Mouse (Mus musculus): ENCODE results near the gene Klc2. TPM values are rescaled to one million over a fixed set of nuclear protein-coding genes. Genes with fewer than 3 reads are reported as not detected.
"Not testable (repeated sequence)": the region's sequence is repeated elsewhere in the genome, so short reads cannot be mapped to it uniquely, and the experiment has no call there.

The Klc2 gene
- 85.6 and 87.8 TPM in 2 replicates for polyA plus RNA-seq (2015; fragmentation: Nextera tagmentation; extraction: Ambion mirVana)

- H3K9ac ChIP-seq (ENCODE audit: low read depth, low read length): peak within 1 kb of the TSS; percentile 92
- H3K4me2 ChIP-seq (ENCODE audit: low read length): peak within 1 kb of the TSS; percentile 92
- H3K27ac ChIP-seq (ENCODE audit: low read depth, low read length): peak within 1 kb of the TSS; percentile 97
- H3K9me3 ChIP-seq (ENCODE audit: control insufficient read depth, low read length): no peaks in the 10 kb centered on the region
- H3K27me3 ChIP-seq (replicated peaks; ENCODE audit: control insufficient read depth, insufficient read depth, low read length): no peaks in the 10 kb centered on the region
- peak; percentile 90 for ATAC-seq
- H3K4me3 ChIP-seq (ENCODE audit: low read length): peak within 1 kb of the TSS; percentile 90
- peaks cover 10% of the 10 kb centered on the region for H3K4me1 ChIP-seq (ENCODE audit: control insufficient read depth, insufficient read depth, low read depth, low read length)
- under 1% methylated on average over 18 of the region's 18 CpGs for WGBS
- peaks cover 6% of the 10 kb centered on the region; the same call in 1 of the 2 replicates for H3K36me3 ChIP-seq (ENCODE audit: control insufficient read depth, insufficient read depth, low read length)
These were observed at the start of gene Klc2 for GRCm38 (mm10) chr19:5118384-5118698. Gene Klc2, minus strand, starts transcription at chr19:5118560.

GRCm38 (mm10) chr19:5167477-5167876 is 49.1 kb upstream of the Klc2 start:
- H3K4me3 ChIP-seq (ENCODE audit: low read length): no peak overlapping the region
- ATAC-seq: no peak
- no peaks in the 10 kb centered on the region for H3K9me3 ChIP-seq (ENCODE audit: control insufficient read depth, low read length)
- H3K4me1 ChIP-seq (ENCODE audit: control insufficient read depth, insufficient read depth, low read depth, low read length): no peaks in the 10 kb centered on the region
- H3K36me3 ChIP-seq (ENCODE audit: control insufficient read depth, insufficient read depth, low read length): no peaks in the 10 kb centered on the region
- no peak overlapping the region for H3K27ac ChIP-seq (ENCODE audit: low read depth, low read length)
- 96% methylated on average over 4 of the region's 4 CpGs for WGBS
- no peaks in the 10 kb centered on the region for H3K27me3 ChIP-seq (replicated peaks; ENCODE audit: control insufficient read depth, insufficient read depth, low read length)
- no peak overlapping the region for H3K9ac ChIP-seq (ENCODE audit: low read depth, low read length)
- H3K4me2 ChIP-seq (ENCODE audit: low read length): no peak overlapping the region

- WGBS: 68% methylated on average over 2 of the region's 2 CpGs
- Histone ChIP-seq H3K27me3 (replicated peaks; ENCODE audit: control insufficient read depth, insufficient read depth, low read length) (no peaks in the 10 kb centered on the region), H3K36me3 (ENCODE audit: control insufficient read depth, insufficient read depth, low read length) (peaks cover 3% of the 10 kb centered on the region; the same call in 1 of the 2 replicates), H3K9me3 (ENCODE audit: control insufficient read depth, low read length) (no peaks in the 10 kb centered on the region), H3K27ac (ENCODE audit: low read depth, low read length) (no peak overlapping the region), H3K9ac (ENCODE audit: low read depth, low read length) (no peak overlapping the region), H3K4me2 (ENCODE audit: low read length) (no peak overlapping the region), H3K4me1 (ENCODE audit: control insufficient read depth, insufficient read depth, low read depth, low read length) (no peaks in the 10 kb centered on the region), H3K4me3 (ENCODE audit: low read length) (no peak overlapping the region)
- ATAC-seq: no peak
These were observed 46.0 kb upstream of the Klc2 start for GRCm38 (mm10) chr19:5164380-5164779.

- H3K4me1 ChIP-seq (ENCODE audit: control insufficient read depth, insufficient read depth, low read depth, low read length): no peaks in the 10 kb centered on the region
- H3K9ac ChIP-seq (ENCODE audit: low read depth, low read length): no peak overlapping the region
- H3K9me3 ChIP-seq (ENCODE audit: control insufficient read depth, low read length): no peaks in the 10 kb centered on the region
- H3K4me2 ChIP-seq (ENCODE audit: low read length): no peak overlapping the region
- H3K4me3 ChIP-seq (ENCODE audit: low read length): no peak overlapping the region
- 98% methylated on average over 3 of the region's 3 CpGs for WGBS
- no peaks in the 10 kb centered on the region for H3K27me3 ChIP-seq (replicated peaks; ENCODE audit: control insufficient read depth, insufficient read depth, low read length)
- H3K36me3 ChIP-seq (ENCODE audit: control insufficient read depth, insufficient read depth, low read length): peaks cover 3% of the 10 kb centered on the region; the same call in 1 of the 2 replicates
- no peak overlapping the region for H3K27ac ChIP-seq (ENCODE audit: low read depth, low read length)
- ATAC-seq: no peak
These were observed 43.6 kb upstream of the Klc2 start for GRCm38 (mm10) chr19:5161913-5162312.

- Histone ChIP-seq H3K27ac (ENCODE audit: low read depth, low read length) (peak overlapping the region; percentile 51; the same call in 1 of the 2 replicates), H3K4me3 (ENCODE audit: low read length) (no peak overlapping the region), H3K9me3 (ENCODE audit: control insufficient read depth, low read length) (no peaks in the 10 kb centered on the region), H3K4me1 (ENCODE audit: control insufficient read depth, insufficient read depth, low read depth, low read length) (no peaks in the 10 kb centered on the region; the same call in 1 of the 2 replicates), H3K4me2 (ENCODE audit: low read length) (no peak overlapping the region), H3K36me3 (ENCODE audit: control insufficient read depth, insufficient read depth, low read length) (peaks cover 9% of the 10 kb centered on the region; the same call in 1 of the 2 replicates), H3K9ac (ENCODE audit: low read depth, low read length) (no peak overlapping the region), H3K27me3 (replicated peaks; ENCODE audit: control insufficient read depth, insufficient read depth, low read length) (no peaks in the 10 kb centered on the region)
- no peak for ATAC-seq
- whole genome bisulfite sequencing: 93% methylated on average over 6 of the region's 6 CpGs
These were observed 33.9 kb upstream of the Klc2 start for GRCm38 (mm10) chr19:5152261-5152660.

GRCm38 (mm10) chr19:5151741-5152140 is 33.4 kb upstream of the Klc2 start:
- peak overlapping the region; percentile 51; the same call in 1 of the 2 replicates for H3K27ac ChIP-seq (ENCODE audit: low read depth, low read length)
- no peak overlapping the region for H3K4me3 ChIP-seq (ENCODE audit: low read length)
- no peak overlapping the region for H3K4me2 ChIP-seq (ENCODE audit: low read length)
- 82% methylated on average over 5 of the region's 5 CpGs for WGBS
- no peaks in the 10 kb centered on the region for H3K27me3 ChIP-seq (replicated peaks; ENCODE audit: control insufficient read depth, insufficient read depth, low read length)
- H3K9ac ChIP-seq (ENCODE audit: low read depth, low read length): no peak overlapping the region
- H3K36me3 ChIP-seq (ENCODE audit: control insufficient read depth, insufficient read depth, low read length): peaks cover 9% of the 10 kb centered on the region; the same call in 1 of the 2 replicates
- no peaks in the 10 kb centered on the region; the same call in 1 of the 2 replicates for H3K4me1 ChIP-seq (ENCODE audit: control insufficient read depth, insufficient read depth, low read depth, low read length)
- ATAC-seq: peak; percentile 57
- H3K9me3 ChIP-seq (ENCODE audit: control insufficient read depth, low read length): no peaks in the 10 kb centered on the region

GRCm38 (mm10) chr19:5151331-5151730 is 33.0 kb upstream of the Klc2 start:
- no peak overlapping the region for H3K4me3 ChIP-seq (ENCODE audit: low read length)
- H3K27me3 ChIP-seq (replicated peaks; ENCODE audit: control insufficient read depth, insufficient read depth, low read length): no peaks in the 10 kb centered on the region
- ATAC-seq: peak; percentile 84
- no peaks in the 10 kb centered on the region; the same call in 1 of the 2 replicates for H3K4me1 ChIP-seq (ENCODE audit: control insufficient read depth, insufficient read depth, low read depth, low read length)
- no peaks in the 10 kb centered on the region for H3K9me3 ChIP-seq (ENCODE audit: control insufficient read depth, low read length)
- H3K27ac ChIP-seq (ENCODE audit: low read depth, low read length): no peak overlapping the region; the same call in 1 of the 2 replicates
- H3K36me3 ChIP-seq (ENCODE audit: control insufficient read depth, insufficient read depth, low read length): peaks cover 12% of the 10 kb centered on the region; the same call in 1 of the 2 replicates
- 35% methylated on average over 3 of the region's 3 CpGs for WGBS
- no peak overlapping the region for H3K9ac ChIP-seq (ENCODE audit: low read depth, low read length)
- no peak overlapping the region for H3K4me2 ChIP-seq (ENCODE audit: low read length)

GRCm38 (mm10) chr19:5150358-5150757 is 32.0 kb upstream of the Klc2 start:
- Histone ChIP-seq H3K4me3 (ENCODE audit: low read length) (no peak overlapping the region), H3K36me3 (ENCODE audit: control insufficient read depth, insufficient read depth, low read length) (peaks cover 7% of the 10 kb centered on the region; the same call in 1 of the 2 replicates), H3K9ac (ENCODE audit: low read depth, low read length) (no peak overlapping the region), H3K9me3 (ENCODE audit: control insufficient read depth, low read length) (no peaks in the 10 kb centered on the region), H3K27ac (ENCODE audit: low read depth, low read length) (no peak overlapping the region), H3K4me1 (ENCODE audit: control insufficient read depth, insufficient read depth, low read depth, low read length) (no peaks in the 10 kb centered on the region; the same call in 1 of the 2 replicates), H3K4me2 (ENCODE audit: low read length) (no peak overlapping the region), H3K27me3 (replicated peaks; ENCODE audit: control insufficient read depth, insufficient read depth, low read length) (no peaks in the 10 kb centered on the region)
- 94% methylated on average over 6 of the region's 6 CpGs for WGBS
- ATAC-seq: no peak

- not testable (repeated sequence) for H3K4me2 ChIP-seq (ENCODE audit: low read length); H3K27ac ChIP-seq (ENCODE audit: low read depth, low read length); H3K27me3 ChIP-seq (replicated peaks; ENCODE audit: control insufficient read depth, insufficient read depth, low read length); H3K9ac ChIP-seq (ENCODE audit: low read depth, low read length); H3K4me3 ChIP-seq (ENCODE audit: low read length); ATAC-seq; H3K4me1 ChIP-seq (ENCODE audit: control insufficient read depth, insufficient read depth, low read depth, low read length); H3K9me3 ChIP-seq (ENCODE audit: control insufficient read depth, low read length)
- peaks cover 12% of the 10 kb centered on the region; the same call in 1 of the 2 replicates for H3K36me3 ChIP-seq (ENCODE audit: control insufficient read depth, insufficient read depth, low read length)
- WGBS: 84% methylated on average over 4 of the region's 6 CpGs
These were observed 30.7 kb upstream of the Klc2 start for GRCm38 (mm10) chr19:5149041-5149440.
